Mouse (Mus musculus): ENCODE results near the gene Nipsnap2. TPM values are rescaled to one million over a fixed set of nuclear protein-coding genes. Genes with fewer than 3 reads are reported as not detected.

Gene Nipsnap2
- total RNA-seq, 2 experiments from 2014 or later, result 142 to 143 TPM

Other genes starting within 250 kb of the Nipsnap2 start
- gene Sfswap, start 223.8 kb upstream of the Nipsnap2 start, total RNA-seq (2021), result 10 to 100 TPM; 96.7 to 97.2 TPM
- 1 to 10 TPM; 1.5 to 1.9 TPM for gene Mmp17, start 140.9 kb upstream of the Nipsnap2 start, total RNA-seq (2021)
- 1 to 10 TPM; 5.9 to 6.0 TPM for gene Zfp11, start 55.0 kb upstream of the Nipsnap2 start, total RNA-seq (2021)
- gene Sept14, start 16.6 kb upstream of the Nipsnap2 start, total RNA-seq (2021), result not detected
- 100 to 1,000 TPM in 1 of 2 experiments, 10 to 100 TPM in 1; 95.6 to 111 TPM for gene Mrps17, start 9.6 kb upstream of the Nipsnap2 start, total RNA-seq (2021)
- gene Psph, start 62.4 kb downstream of the Nipsnap2 start, total RNA-seq (2021), result 10 to 100 TPM; 24.4 to 25.9 TPM
- gene Sumf2, start 121.9 kb downstream of the Nipsnap2 start, total RNA-seq (2021), result 10 to 100 TPM; 55.9 to 57.4 TPM
- 100 to 1,000 TPM; 579 to 625 TPM for gene Chchd2, start 162.4 kb downstream of the Nipsnap2 start, total RNA-seq (2021)
- gene Zbed5, start 170.7 kb downstream of the Nipsnap2 start, total RNA-seq (2021), result 1 to 10 TPM; 2.9 to 3.1 TPM
- 1 to 10 TPM; 3.7 to 4.2 TPM for gene Phkg1, start 173.5 kb downstream of the Nipsnap2 start, total RNA-seq (2021)
- gene Nupr1l, start 183.5 kb downstream of the Nipsnap2 start, total RNA-seq (2021), result 1 to 10 TPM; 4.8 to 5.5 TPM
- 10 to 100 TPM; 28.0 to 31.6 TPM for gene Vkorc1l1, start 216.9 kb downstream of the Nipsnap2 start, total RNA-seq (2021)